Mouse (Mus musculus) kidney, postnatal 14 days (tissue): ENCODE measurements around the gene Synrg.
A peak's percentile ranks its signal among the peaks of the same experiment; 100 is the strongest.

Source experiments
- DNase-seq: peaks from one replicate; pipeline ENCODE4 v3.0.0; 2022; ENCODE audit warnings: mixed read lengths

Gene Synrg

DNA sequence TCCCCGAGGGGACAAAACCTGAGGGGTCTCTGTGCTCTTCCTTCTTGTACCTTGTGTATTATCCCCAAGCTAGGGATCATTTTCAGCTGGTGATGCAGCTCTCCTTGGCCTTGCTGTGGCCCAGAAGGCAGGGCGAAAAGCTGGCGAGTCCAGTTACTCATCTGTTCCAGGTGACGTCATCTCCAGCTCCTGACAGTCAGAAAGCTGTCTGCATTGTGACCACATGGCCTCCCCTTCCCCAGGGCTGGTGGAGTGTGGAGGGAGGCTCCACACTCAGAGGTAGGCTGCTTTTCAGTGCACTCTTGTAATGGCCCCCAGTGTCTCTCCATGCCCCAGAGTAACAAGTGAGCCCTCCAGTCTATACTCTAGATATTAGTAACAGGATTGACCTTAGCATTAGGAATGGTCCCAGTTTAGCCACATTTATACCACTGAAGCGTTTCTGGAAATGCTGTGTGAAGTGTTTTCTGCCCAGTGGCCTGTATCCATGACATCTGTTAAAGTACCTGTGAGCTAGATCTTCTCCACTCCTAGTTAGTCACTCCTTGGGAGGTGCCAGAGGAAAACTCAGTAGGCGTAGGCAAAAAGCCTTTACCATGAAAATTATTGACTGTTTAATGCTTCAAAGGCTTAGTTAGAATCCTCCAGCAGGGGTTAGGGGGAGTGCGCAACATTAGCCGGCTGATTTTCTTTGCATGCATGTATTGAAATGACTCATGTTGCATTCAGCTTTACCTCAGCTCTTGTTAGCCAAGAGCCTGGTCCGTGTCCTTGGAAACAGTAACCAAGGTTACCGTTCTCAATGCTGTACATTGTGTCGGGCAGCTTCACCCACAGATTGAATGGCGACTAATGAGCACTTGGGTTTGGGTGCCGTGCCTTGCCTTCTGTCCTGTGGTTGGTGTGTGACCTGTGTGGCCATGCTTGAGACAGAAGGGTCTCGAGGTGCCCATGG, 78.9 kb downstream of the Synrg start:
- no peak for DNase-seq

DNA sequence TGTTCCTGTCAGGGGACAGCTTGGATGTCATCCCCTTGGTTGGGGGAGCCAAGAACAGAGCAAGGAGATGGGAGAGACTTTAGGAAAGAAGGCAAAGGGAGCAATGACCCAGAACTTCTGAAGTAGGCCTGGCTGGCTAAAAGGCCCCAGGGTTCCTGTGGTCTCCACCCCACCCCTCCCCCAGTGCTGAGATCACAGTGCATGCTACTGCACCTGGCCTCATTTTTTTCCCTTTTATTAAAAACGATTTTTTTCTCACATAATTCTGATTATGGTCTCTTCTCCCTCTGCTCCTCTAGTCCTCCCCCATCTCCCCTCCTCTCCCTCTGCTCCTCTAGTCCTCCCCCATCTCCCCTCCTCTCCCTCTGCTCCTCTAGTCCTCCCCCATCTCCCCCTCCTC, 80.8 kb downstream of the Synrg start:
- DNase-seq = no peak

DNA sequence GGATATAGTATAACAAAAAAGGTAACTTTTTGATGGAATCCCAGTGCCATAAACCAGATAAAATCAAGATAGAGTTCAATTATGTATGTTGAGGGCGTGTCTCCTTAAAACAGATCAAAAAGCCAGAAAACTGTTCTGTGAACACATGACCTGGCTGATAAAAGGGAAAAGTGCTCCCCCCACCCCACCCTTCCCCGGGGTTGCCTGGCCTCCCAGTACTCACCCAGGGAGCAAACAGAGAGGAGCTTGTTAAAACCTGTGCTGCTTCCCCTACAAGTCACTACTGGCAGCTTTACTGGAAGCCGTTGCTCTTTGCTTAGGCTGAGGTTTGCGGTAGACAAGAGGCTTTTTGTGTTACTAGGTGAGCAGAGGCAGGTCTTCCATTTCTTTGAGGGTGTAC, 83.0 kb downstream of the Synrg start:
- DNase-seq = no peak

DNA sequence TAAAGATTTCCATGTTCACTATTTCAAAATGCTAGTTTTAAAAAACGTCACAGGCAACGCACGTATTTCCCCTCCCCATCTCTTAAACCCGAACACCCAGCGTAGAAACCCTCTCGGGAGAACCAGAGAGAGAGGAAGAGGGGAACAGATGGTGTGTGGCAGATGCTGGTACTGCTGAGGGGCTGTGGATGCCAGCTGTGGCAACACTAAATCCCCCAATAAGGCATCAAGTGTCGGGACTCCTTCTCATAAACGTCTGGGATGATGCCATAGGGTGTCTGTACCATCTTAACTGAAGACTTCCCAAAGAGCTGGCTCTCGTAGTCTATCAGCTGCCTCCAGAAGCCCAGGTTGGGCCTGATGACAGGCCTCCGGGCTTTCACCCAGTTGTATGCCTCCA, 84.2 kb downstream of the Synrg start:
- no peak for DNase-seq

DNA sequence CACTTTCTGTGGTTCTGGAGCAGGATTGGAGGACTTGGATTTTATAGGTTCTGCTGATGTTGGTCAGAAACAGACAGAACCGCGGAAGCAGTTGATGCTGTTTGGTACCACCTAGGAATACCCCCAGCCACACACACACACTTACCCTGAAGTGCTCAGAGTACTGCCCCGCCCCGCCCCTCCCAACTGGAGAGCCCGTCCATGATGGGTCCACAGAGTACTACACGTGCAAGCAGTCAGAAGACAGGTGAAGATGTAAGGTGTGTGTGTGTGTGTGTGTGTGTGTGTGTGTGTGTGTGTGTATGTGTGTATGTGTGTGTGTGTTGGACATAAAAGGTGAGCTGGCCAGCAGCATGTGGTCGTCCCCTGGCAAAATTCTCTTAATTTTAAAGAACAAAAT, 88.8 kb downstream of the Synrg start:
- DNase-seq = no peak

DNA sequence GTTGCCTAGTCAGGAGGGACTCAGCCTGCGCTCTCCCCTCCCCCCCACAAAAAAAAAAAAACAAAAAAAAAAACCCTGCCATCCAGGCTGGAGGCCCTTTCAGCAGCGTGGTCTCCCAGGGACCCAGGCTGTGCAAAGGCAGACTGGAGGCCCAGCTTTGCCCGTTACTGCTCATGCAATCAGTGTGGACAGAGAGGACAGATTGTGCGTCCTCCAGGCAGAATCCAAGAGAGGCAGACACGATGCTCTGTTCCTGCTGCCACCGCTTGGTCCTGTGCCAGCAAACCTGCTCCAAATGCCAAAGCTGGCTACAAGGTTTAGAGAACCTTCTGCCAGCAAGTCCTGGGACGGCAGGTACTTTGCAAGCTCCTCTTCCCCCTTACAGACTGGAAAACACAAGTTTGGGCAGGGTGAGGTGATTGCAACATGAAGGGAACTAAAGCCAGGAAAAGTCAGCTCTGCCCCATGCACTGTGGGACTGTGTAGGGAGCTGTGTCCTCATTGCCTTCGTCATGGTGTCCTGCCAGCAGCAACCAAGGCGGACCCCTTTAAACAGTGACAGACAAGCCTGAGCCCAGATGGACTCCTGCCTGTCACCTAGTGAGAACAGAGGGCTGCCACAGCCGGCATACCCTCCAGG, 89.4 kb downstream of the Synrg start:
- DNase-seq = no peak

DNA sequence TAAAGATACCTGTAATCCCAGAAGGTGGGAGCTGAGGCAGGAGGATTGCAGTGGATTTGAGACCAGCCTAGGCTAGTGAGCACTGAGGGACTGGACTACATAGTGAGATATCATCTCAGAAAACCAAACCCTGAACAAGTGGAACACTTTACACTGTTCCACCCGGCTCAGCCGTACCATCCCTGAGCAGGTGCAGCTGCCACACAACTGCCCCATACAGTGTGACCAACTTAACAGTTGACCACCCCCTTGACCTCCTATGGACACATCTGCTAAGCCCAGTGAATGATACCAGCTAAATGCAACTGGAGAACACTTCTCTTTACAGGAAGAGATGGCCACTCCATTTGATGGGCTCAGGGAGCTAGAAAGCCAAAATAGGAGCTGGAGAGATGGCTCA, 93.2 kb downstream of the Synrg start:
- DNase-seq = no peak

DNA sequence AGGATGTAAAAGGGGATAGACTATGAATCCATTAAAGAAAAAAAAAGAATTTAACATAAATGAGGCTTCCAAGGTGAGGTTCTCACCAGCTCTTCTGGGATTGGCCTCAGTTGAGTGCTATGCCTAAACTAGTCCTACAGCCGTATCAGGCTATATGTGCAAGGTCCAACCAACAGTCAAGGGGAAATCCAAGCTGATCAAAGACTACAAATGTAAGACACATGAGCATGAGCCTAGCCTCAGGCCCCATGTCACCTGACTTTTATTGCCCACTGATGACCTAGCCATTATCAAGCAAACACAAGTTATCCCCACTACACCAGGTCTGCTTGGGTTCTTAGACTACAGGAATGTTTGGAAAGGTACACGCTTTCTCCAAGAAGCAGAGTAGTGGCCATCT, 95.6 kb downstream of the Synrg start:
- DNase-seq = no peak

DNA sequence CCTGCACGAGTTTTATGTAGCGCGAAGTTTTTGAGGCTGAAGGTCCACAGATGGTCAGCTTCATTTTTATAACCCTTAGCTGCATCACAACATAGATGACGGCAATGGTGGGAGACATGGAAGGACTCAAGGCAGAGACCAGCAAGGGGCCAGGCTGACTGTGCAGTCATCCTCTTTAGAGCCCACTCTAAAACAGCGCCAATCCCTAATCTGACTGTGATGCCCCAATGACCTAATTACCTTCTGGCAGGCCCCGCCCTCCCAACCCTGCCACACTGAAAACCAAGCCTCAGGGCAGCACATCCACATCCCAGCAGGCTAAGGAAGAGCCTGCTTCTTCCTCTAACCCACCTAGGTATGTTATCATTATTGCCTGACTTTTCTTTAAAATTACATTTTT, 96.4 kb downstream of the Synrg start:
- no peak for DNase-seq

DNA sequence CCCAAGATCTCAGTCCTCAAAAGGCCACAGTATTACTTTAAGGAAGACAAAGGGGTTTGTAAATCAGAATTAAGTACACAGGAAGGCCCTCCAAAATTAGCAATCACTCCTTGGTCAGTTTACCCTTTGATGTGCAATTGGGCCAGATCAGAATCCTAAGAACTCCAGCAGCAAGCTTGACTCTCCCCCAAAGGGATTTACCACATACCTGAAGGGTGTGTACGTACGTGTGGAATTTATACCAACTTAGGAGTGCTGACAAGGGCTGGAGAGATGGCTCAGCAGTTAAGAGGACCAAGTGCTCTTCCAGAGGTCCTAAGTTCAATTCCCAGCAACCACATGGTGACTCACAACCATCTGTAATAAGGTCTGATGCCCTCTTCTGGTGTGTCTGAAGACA, 97.7 kb downstream of the Synrg start:
- DNase-seq = no peak

DNA sequence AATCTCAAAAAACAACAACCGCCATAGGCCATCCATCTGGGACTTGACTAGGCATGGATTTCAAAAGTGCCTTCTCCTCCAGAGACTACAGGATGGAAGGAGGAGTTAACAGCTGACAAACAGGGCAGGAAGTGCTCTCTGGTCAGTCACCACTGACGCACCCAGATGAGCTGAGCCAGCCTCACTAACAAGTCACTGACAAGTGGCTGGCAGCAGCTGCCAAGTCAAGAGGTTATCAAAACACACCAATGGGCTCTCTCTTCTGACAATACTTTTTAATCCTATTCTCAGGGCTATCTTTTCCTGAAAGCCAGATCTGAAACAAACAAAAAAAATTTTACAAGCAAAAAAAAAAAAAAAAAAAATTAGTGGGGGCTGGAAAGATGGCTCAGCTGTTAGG, 98.6 kb downstream of the Synrg start:
- DNase-seq = peak; percentile 45

DNA sequence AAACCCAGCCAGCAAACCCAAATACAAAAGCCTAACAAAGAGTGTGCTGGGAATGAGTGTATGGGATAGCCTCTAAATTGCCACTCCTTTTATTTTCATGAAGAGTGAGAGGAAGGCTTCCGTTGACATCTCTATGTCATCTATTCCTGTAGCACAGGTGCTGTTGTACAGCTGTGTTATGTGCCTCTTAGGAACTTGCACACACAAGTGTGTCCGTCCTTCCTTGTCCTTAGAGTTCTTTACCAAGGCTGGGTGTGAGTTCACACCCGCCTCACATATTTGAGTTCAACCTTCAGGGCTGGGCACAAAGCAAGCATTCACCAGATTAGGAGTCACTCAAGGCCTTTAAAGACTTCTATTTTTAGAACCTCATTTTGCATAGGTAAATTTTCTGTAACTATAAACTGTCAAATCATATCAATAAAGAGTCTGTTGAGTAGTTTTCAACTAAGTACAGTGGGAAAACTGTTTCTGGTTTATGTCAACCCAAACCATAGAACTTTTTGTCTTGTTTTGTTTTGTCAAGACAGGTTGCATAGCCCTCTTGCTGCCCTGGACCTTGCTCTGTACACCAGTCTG, 99.5 kb downstream of the Synrg start:
- no peak for DNase-seq

DNA sequence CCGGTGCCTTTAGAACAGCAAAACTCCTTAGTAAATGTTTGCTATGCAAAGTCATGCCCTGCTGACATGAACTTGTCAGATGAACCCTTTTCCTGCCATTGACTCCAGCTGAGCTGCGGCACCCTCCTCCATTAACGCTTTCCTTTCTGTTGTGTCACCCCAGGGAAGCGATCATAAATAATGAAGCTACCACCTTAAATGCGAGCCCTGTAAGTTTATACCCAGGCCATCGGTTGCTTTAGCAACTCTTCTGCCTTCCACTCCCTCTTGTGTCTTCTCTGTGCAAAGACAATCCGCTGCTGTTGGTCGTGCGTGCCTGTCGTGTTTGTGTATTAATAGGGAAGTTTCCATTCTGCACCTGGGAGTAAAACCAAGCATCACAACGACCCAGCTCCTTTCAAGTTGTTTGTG, 101.8 kb downstream of the Synrg start:
- peak; percentile 24 for DNase-seq

DNA sequence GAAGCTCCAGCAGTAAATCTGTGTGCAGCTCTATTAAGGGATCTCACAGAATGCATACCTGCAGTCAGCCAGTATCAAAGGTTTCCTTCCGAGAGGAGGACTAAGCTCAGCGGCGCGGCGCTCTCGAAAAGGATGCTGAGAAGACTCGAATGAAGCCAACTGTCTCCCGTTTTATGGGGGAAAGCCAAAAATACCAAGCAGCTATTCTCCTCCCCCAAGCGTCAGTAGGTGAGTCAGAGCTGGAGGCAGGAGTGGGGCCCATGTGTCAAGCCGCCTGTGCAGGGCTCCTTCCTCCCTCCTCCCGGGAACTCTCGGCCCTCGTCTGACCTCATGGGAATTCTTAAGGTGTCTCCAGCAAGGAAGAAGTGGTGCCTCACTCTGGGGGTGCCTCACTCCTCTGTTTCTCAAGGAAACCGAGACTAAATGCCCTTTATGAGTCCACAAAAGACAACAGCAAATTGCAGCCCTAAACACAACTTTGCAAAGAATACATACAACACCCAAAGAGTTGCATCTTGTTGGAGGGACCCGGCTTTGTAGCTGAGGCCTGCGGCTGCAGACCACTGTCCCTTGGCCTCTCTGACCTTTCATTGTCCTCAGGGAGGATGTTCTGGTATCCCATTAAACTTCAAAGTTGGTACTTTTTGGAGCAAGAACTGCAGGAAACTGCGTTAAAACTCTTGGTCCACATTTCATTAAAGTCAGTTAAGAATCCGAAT, 102.9 kb downstream of the Synrg start:
- DNase-seq = peak; percentile 41

DNA sequence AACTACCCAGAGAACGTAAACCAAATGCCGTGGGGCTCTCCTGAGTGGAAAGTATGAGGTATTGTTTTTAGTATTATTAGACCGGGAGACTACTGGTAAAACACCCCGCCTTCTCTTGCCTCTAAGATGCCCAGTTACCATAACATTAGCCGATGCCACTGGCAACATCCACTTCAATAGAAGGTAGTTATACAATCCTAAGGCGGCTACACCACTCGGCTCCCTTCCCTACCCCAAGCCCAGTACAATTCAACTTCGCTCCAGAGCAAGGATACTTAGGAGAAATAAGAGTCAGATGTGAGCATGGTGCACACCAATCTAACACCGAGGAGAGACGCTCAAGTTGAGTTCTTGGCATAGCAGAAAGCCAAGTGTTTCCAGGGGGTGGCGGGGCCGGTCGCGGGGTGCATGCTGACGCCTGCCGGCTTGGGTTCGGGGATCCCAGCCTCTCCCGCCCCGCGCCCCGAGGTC, 103.5 kb downstream of the Synrg start:
- DNase-seq = no peak

DNA sequence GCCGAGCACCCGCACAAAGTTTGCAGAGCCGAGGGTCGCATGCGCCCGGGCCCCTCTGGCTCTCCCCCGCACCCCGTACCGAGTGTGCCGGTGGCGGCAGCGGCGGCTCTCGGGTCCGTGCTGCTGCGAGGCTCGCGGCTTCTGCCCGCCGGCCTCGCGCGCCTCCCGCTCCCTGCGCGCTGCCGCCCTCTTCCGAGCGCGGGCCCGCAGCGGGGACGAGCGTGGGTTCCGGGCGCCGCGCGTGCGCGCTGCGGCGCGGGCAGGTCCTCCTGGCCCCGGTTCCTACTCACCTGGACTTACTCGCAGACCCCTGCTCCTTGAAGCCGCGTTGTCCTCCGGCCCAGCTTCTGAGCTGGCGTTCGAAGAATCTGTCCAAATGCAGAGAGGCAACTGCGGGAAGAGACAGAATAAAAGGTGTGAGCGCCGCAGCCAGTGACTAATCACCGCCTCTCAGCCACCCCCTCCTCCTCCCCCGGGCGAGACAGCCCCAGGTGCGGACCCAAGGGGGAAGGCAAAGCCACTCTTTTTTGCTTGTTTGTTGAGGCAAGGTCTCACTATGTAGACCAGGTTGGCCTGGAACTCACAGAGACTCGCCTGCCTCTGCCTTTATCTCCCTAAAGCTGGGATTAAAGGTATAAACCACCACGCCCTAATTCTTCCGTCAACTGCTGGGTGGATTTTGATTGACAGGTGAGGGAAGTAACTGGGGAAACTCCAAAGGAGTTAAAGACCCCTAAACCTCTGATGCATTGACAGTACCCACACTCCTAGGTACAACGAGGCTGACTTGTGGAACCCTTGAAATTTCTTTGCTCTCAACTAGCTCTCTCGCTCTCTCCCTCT, 104.2 kb downstream of the Synrg start:
- DNase-seq = peak; percentile 81

DNA sequence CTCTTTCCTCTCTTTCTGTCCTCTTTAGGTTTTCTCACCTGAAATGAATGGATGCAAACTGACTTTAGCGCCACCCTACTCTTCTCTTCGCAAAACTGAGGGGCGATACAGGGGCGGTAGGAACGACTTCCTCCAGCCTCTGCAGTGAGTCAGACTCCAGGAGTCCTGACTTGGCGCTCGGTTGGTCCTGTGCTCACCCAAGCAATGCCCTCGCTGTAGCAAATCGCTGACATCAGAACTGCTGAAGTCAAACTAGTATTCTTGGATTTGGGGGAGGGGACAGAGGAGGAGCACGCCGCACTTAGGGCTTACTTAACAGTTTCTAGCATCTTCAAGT, 104.8 kb downstream of the Synrg start, which contains the start of gene Dusp14:
Gene Dusp14, minus strand, starts transcription at position 228 of the 337 bp plus-strand sequence.
- DNase-seq = peak; percentile 63

DNA sequence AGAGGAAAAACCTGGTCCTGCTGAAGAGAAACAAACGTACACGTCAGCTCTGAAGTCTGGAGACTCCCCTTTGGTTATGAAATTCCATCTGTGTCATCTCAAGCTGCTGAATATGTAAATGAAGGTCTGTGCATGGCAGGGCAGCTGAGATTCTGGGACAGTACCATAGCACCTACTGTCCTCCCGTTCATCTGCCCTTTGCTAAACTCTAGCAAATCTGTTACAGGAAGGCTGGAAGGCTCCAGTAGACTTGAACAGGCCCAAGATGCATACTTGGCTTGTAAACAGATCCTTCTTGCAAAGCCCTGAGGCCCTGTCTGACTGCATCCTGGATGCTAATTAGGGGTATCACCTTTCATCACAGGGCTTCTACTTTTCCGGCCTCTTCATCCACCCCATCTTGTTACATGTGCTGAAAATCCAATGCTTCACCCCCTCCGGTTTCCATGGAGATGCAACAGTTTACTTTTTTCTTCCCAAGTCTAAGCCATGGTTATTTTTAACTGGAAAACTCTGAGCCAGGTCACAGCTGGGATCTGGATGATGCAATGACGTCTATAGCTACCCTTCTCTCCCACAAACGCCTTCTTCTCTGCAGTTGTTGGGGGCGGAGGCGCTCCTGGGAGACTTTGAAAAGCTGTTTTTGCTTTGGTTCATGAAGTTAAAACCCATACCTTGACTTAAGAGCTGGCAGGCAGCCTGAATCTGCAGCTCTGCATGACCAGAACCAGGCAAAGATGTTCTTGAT, 108.8 kb downstream of the Synrg start:
- DNase-seq = peak; percentile 34

DNA sequence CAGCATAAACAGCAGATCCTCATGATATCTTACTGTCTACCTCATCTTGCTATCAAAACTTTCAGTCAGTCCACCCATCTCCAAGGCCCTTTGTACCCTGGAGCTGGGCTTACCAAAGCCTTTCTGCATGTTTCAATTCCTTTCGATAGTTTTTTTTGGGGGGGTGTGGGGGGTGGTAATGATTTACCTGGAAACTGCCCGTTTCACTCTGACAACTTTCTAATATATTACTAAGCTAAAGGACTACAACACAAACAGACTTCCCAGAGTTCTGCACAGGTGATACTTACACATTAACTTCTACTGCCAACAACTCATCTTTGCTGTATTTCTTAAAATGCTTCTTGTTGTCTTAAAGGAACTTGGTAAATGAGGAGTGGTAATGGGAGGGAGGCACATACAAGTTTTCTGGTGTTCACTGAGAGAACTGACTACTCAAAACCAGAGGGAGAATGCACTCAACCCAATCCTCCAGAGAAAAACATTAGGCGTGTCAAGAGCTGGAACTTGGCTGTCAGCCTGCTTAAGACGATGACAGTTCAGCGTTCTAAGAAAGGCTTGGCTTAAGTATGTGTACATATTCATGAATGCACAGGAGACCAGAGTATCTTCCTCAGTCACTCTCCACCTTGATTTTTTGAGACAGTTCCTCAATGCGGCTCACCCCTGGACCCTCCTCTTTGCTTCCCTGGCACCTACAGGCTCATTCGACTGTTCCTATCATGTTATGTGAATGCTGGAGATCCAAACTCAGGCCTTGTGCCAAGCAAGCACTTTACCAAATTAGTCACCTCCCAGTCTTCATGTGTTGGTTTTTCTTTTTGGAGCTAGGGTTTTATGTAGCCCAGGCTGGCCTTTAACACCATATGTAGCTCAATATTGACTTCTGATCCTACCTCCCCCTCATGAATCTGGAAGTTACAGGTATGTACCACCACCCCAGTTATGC, 109.9 kb downstream of the Synrg start:
- DNase-seq = peak; percentile 70

DNA sequence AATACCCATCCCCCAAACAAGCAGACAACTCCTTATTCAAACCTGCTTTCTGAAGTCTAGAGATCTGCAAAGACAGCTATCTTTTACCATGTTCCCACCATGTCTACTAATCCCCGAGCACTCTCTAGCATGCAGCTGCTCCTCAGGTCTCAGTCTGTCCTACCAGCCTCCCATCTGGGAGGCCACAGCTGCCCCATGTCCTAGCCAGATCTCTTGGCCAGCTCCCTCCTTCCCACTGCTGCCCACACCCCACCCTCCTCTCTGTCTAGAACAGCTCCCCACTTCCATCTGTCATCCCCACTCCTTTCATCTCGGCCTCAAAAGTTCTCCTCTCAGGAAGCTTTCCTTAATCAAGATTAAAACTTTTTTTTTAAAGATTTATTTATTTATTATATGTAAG, 112.8 kb downstream of the Synrg start:
- no peak for DNase-seq
